Mouse (Mus musculus): Measurements from ENCODE around the gene Rin2. TPM values are rescaled to one million over a fixed set of nuclear protein-coding genes. Genes with fewer than 3 reads are reported as not detected.

The Rin2 gene
- polyA plus RNA-seq, 1 experiment from 2014 or later = 26.7 TPM

DNA sequence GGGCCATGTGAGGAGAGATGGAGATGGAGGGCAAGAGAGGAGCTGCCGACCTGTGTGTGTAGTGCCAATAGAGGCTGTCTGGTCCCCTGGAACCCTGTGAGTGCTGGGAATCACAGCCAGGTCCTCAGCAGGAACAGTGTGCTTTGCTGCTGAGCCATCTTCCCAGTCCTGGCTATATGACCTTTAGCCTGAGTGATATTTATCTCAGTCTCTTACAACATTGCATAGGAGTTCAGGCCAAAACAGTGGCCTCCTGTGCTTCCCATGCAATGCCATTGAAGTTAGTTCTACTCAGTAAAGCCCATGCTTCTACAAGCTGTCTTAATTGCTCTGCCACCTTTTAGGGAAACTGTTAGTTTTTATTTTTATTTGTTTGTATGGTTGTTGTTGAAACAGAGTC lies 160.9 kb downstream of the Rin2 start:
- H3K27ac ChIP-seq (ENCODE audit: low read depth) = no peak overlapping the region
- no peak for TF ChIP-seq CTCF (IDR thresholded peaks at IDR 0.05; ENCODE audit: low read depth)
- H3K36me3 ChIP-seq (ENCODE audit: insufficient read depth) = 0 out of 2 replicates have a peak, but pooled peaks cover 3% of the 10 kb centered on the region
- H3K4me2 ChIP-seq = no peak overlapping the region
- no peak overlapping the region for H3K9ac ChIP-seq
- DNase-seq = no peak
- H3K4me1 ChIP-seq (ENCODE audit: insufficient read depth) = peaks cover 6% of the 10 kb centered on the region; the same call in 1 of the 2 replicates
- 36% methylated on average over 1 of the region's 1 CpGs for WGBS
- no peaks in the 10 kb centered on the region for H3K9me3 ChIP-seq (ENCODE audit: low read depth, low read length)
- no peak overlapping the region for H3K4me3 ChIP-seq (ENCODE audit: low read depth, low read length)
- ATAC-seq (ENCODE audit: insufficient read depth) = no peak
- H3K27me3 ChIP-seq (ENCODE audit: insufficient read depth, low read length) = no peaks in the 10 kb centered on the region

DNA sequence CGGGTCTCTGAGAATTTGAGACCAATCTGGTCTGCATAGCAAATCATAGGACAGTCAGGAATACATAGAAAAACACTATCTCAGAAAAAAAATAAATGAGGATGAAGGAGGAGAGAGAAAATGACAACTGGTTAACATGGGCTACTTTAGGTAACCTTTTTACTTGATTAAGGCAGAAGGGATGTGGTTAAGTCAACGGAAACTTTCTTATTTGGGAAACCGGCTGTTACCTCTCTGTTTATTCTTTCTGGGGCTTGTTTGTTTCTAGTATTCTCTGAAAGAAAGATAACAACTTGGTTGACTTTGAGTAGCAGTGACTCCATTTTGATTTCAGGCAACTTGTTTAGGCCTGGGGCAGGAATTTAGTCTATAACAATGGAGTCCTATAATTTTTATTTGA lies 163.7 kb downstream of the Rin2 start:
- WGBS = 64% methylated on average over 3 of the region's 3 CpGs
- no peak for TF ChIP-seq CTCF (IDR thresholded peaks at IDR 0.05; ENCODE audit: low read depth)
- H3K4me2 ChIP-seq = no peak overlapping the region
- no peak overlapping the region for H3K4me3 ChIP-seq (ENCODE audit: low read depth, low read length)
- no peaks in the 10 kb centered on the region for H3K4me1 ChIP-seq (ENCODE audit: insufficient read depth)
- 0 out of 2 replicates have a peak, but pooled peaks cover 3% of the 10 kb centered on the region for H3K36me3 ChIP-seq (ENCODE audit: insufficient read depth)
- H3K27ac ChIP-seq (ENCODE audit: low read depth) = no peak overlapping the region
- H3K9ac ChIP-seq = no peak overlapping the region
- ATAC-seq (ENCODE audit: insufficient read depth) (no peak), DNase-seq (no peak)
- H3K9me3 ChIP-seq (ENCODE audit: low read depth, low read length) = no peaks in the 10 kb centered on the region
- H3K27me3 ChIP-seq (ENCODE audit: insufficient read depth, low read length) = no peaks in the 10 kb centered on the region

DNA sequence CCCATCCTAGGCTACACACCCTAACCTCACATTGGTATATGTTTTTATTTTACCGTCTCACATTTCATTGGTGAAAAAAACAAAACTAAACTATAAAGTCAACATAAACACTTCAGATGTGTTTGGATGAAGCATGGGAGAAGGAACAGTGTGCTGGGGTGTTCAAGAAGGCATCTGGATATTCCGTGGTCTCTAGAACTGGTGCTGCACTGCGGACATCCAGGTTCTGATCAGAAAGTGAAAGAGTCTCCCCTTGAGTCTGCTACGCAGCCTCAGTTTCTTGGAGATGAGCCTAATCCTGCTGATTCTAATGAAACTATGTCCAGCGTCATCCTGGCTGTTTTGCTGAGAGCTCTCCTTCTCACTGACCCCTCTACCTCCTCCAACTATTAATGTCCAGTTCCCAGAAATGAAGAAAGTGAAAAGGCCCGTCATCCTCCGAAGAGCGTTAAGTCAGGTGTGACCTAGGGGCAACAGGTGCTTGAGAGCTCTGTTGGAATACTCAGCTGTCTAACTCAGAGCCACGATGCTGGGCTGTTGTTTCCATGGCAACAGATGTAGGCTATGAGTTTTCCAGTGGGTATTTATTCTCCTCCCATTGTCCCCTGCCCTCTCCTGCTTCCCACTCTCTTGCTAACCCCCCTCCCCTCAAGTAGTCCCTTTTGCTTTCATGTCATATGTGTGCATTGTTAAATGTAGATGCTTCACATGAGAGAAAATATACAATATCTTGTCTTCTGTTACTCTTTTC lies 164.7 kb downstream of the Rin2 start:
- Histone ChIP-seq H3K4me3 (ENCODE audit: low read depth, low read length) (no peak overlapping the region), H3K4me1 (ENCODE audit: insufficient read depth) (no peaks in the 10 kb centered on the region), H3K27ac (ENCODE audit: low read depth) (no peak overlapping the region), H3K9me3 (ENCODE audit: low read depth, low read length) (no peaks in the 10 kb centered on the region), H3K36me3 (ENCODE audit: insufficient read depth) (no peaks in the 10 kb centered on the region), H3K4me2 (no peak overlapping the region), H3K27me3 (ENCODE audit: insufficient read depth, low read length) (no peaks in the 10 kb centered on the region), H3K9ac (no peak overlapping the region)
- ATAC-seq (ENCODE audit: insufficient read depth) (no peak), DNase-seq (no peak)
- 76% methylated on average over 9 of the region's 9 CpGs for WGBS
- TF ChIP-seq CTCF (IDR thresholded peaks at IDR 0.05; ENCODE audit: low read depth) = no peak

DNA sequence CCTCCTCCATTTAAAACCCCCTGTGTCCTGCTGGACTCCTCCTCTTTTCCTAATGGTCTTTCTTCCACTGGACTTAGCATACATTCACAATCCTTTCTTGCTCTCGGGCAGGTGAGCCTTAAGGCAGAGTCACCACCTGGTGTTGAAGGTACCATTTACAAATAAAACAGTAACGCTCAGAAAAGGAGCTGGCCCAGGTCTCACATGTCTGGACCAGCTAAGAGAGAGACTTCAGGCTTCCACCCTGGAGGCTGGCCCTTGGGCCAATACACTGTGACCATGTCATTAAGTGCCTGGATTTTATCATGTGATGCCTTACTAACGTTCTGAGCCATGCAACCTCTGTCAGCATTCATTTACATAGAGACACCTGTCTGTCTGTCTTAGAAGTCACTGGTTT lies 165.3 kb downstream of the Rin2 start:
- ATAC-seq (ENCODE audit: insufficient read depth) (no peak), DNase-seq (no peak)
- no peaks in the 10 kb centered on the region for H3K36me3 ChIP-seq (ENCODE audit: insufficient read depth)
- H3K9me3 ChIP-seq (ENCODE audit: low read depth, low read length) = no peaks in the 10 kb centered on the region
- 66% methylated on average over 3 of the region's 3 CpGs for WGBS
- no peaks in the 10 kb centered on the region for H3K27me3 ChIP-seq (ENCODE audit: insufficient read depth, low read length)
- no peak overlapping the region for H3K4me3 ChIP-seq (ENCODE audit: low read depth, low read length)
- H3K27ac ChIP-seq (ENCODE audit: low read depth) = no peak overlapping the region
- H3K4me2 ChIP-seq = no peak overlapping the region
- no peaks in the 10 kb centered on the region for H3K4me1 ChIP-seq (ENCODE audit: insufficient read depth)
- no peak overlapping the region for H3K9ac ChIP-seq
- TF ChIP-seq CTCF (IDR thresholded peaks at IDR 0.05; ENCODE audit: low read depth) = no peak

DNA sequence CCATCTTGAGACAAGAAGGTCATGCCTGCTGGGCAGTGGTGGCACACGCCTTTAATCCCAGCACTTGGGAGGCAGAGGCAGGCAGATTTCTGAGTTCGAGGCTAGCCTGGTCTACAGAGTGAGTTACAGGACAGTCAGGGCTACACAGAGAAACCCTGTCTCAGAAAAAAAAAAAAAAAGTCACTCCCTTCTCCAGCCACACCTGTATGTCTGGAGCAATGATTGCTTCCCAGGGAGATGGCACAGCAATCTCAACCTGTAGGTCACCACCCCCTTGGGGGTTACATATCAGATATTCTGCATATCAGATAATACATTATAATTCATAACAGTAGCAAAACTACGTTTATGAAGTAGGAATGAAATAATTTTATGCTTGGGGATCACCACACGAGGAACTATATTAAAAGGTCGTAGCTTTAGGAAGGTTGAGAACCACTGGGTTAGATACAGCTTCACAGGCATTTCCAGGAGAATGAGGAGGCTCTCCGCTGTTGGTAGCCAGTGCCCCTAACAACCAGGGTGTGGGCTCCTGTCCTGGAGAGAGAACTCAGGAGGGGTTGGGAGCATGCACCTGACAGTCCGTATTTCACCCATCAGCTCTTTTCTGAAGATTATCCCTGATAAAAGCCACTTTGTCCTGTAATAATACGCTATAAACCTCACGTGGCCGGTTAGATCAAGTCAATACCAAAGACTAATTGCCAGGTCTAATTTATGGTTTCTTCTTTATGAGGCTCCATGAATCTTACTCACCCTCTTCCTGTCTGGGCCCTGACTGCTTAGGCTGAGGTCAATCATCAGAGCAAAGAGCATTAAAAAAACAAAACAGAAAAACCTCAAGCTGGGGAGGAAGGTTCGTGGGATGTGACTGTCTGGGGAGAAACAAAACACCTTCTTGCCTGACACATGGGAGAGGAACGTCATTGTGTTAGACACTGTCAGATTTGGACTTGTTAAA lies 166.2 kb downstream of the Rin2 start:
- no peak for ATAC-seq (ENCODE audit: insufficient read depth)
- Histone ChIP-seq H3K4me1 (ENCODE audit: insufficient read depth) (no peaks in the 10 kb centered on the region), H3K4me2 (no peak overlapping the region), H3K9me3 (ENCODE audit: low read depth, low read length) (no peaks in the 10 kb centered on the region), H3K9ac (no peak overlapping the region), H3K27ac (ENCODE audit: low read depth) (no peak overlapping the region), H3K4me3 (ENCODE audit: low read depth, low read length) (no peak overlapping the region), H3K36me3 (ENCODE audit: insufficient read depth) (peaks cover 5% of the 10 kb centered on the region; the same call in 1 of the 2 replicates), H3K27me3 (ENCODE audit: insufficient read depth, low read length) (no peaks in the 10 kb centered on the region)
- no peak for DNase-seq
- TF ChIP-seq CTCF (IDR thresholded peaks at IDR 0.05; ENCODE audit: low read depth) = no peak
- 70% methylated on average over 12 of the region's 12 CpGs for WGBS

DNA sequence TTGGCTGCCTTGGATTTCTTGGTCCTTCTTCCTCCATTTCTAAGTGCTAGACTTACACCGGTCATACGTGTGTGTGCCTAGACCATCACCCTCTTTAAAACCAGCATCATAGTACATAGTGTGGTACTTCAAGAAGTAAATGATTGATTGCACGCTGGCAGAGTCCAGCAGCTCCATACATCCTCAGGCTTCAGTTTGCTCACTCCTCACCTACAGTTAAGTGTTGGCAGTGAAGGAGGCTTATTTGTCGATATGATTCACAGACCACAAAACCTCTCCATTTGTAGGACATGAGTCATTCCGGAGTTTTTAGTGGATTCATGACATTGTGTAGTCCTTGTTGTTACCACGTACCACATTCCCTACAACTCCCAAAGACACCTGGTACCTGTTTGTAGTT lies 168.3 kb downstream of the Rin2 start:
- WGBS = 64% methylated on average over 6 of the region's 6 CpGs
- ATAC-seq (ENCODE audit: insufficient read depth) = peak; percentile 78

DNA sequence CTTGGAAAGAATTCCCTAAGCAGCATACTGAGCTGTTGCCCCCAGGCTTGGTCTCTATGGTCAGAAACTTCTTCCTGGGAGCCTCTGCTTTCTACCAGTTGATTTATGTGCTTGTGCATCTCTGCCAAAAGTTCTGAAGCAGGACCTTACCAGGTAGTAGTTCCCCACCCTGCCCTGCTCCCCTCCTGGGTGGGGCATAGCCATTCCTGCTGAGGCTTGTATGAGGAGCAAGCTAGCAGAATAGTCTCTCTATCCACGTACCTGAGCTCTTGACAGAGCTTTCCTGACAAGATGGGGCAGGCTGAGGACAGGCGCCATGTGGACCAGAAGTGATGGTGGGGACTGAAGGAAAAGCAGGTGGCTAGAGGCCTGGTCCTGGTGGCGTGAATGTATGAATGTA lies 171.6 kb downstream of the Rin2 start:
- WGBS = 91% methylated on average over 3 of the region's 3 CpGs
- no peak for TF ChIP-seq CTCF (IDR thresholded peaks at IDR 0.05; ENCODE audit: low read depth)
- no peak overlapping the region for H3K27ac ChIP-seq (ENCODE audit: low read depth)

More for the DNA sequence above, 168.3 kb downstream of the Rin2 start:
- TF ChIP-seq CTCF (IDR thresholded peaks at IDR 0.05; ENCODE audit: low read depth) = no peak
- no peak overlapping the region for H3K4me2 ChIP-seq
- H3K36me3 ChIP-seq (ENCODE audit: insufficient read depth) = peaks cover 12% of the 10 kb centered on the region; the same call in 1 of the 2 replicates
- no peak overlapping the region for H3K4me3 ChIP-seq (ENCODE audit: low read depth, low read length)
- H3K4me1 ChIP-seq (ENCODE audit: insufficient read depth) = no peaks in the 10 kb centered on the region
- H3K27me3 ChIP-seq (ENCODE audit: insufficient read depth, low read length) = no peaks in the 10 kb centered on the region
- no peak overlapping the region for H3K27ac ChIP-seq (ENCODE audit: low read depth)
- no peak for DNase-seq
- no peak overlapping the region for H3K9ac ChIP-seq
- no peaks in the 10 kb centered on the region for H3K9me3 ChIP-seq (ENCODE audit: low read depth, low read length)

More for the DNA sequence above, 171.6 kb downstream of the Rin2 start:
- H3K4me2 ChIP-seq = no peak overlapping the region
- H3K4me1 ChIP-seq (ENCODE audit: insufficient read depth) = peaks cover 3% of the 10 kb centered on the region
- H3K9me3 ChIP-seq (ENCODE audit: low read depth, low read length) = no peaks in the 10 kb centered on the region
- ATAC-seq (ENCODE audit: insufficient read depth) (no peak), DNase-seq (no peak)
- H3K4me3 ChIP-seq (ENCODE audit: low read depth, low read length) = no peak overlapping the region
- H3K36me3 ChIP-seq (ENCODE audit: insufficient read depth) = peaks cover 20% of the 10 kb centered on the region; the same call in 1 of the 2 replicates
- no peaks in the 10 kb centered on the region for H3K27me3 ChIP-seq (ENCODE audit: insufficient read depth, low read length)
- H3K9ac ChIP-seq = no peak overlapping the region
